Mouse (Mus musculus) cortical plate, adult 2 months (tissue): Measurements from ENCODE around the gene Papln.

Source experiments
- CTCF ChIP-seq: fragments of 200-500 bp; IDR thresholded peaks from 2 replicates; pipeline ENCODE4 v1.5.1; 2011; ENCODE audit warnings: mild to moderate bottlenecking, control low read depth, low read length; ENCODE audit not compliant: insufficient read depth; ENCODE audit errors: extremely low read depth
- POLR2A ChIP-seq: fragments of 200-500 bp; IDR thresholded peaks from 2 replicates; pipeline ENCODE4 v1.6.1; 2011; ENCODE audit warnings: mild to moderate bottlenecking, low read length, control low read depth; ENCODE audit not compliant: insufficient read depth; ENCODE audit errors: extremely low read depth

DNA sequence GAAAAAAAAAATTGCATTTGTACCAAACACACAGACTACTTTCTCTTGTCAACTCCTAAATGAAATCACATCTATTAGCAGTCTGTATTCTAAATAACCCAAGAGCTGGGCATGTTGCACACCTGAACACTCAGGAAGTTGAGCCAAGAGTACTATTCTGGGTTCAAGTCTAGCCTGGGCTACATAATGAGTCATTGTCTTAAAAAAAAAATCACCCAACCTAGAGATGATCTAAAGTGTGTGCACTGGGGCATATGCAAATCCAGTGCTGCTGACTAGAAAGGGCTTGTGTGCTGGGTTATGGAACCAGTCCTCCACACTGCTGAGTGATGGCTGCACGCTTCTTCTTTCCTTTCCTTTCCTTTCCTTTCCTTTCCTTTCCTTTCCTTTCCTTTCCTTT is 24.8 kb upstream of the Papln start:
- no peak for TF ChIP-seq POLR2A
- no peak for TF ChIP-seq CTCF
